Mouse (Mus musculus): ENCODE data around the gene Gnpat. TPM values are rescaled to one million over a fixed set of nuclear protein-coding genes. Genes with fewer than 3 reads are reported as not detected.

Gene Gnpat
- polyA plus RNA-seq (2015; fragmentation: Nextera tagmentation; extraction: Ambion mirVana) = 50.7 and 59.1 TPM in 2 replicates

DNA sequence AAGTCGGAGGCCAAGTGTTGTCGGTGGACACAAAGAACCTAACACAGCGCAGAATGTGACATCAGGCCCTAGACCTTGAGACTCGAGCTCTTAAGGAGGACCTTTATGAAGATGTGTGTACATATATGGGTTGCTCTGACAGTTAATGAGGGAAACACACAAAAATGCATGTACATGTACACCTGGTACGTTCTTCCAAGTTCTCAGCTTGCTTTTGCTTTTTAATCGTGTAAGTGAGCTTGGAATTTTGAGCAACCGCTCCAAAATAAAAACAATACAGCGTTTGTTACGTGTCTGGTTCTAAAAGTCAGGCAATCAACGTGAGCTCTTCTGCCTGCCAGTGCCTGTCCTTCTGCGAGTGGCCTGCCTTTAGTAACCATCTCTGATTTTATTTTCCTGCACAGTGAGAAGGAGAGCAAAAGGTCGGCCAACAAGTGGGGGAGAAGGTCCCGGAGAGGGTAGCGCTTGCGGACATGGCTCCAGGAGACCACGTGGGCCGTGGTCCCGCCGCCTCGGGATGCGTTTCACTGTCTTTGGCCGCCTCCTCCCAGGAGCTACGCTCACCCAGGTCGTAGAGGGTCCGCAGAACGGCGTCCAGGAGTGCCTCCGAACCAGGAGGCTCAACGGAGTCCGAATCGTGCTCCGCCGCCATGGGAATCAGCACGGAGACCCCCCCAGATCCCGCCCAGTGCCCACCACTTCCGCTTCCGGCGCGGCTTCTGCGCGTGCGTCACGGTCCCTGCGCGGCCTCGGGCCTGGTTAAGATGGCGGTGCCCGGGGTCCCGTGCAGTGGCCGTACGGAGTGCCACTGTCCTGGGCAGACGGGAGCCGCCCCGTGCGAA, at the start of gene Gnpat, which contains the start of gene 2810004N23Rik:
Gene Gnpat, plus strand, starts transcription at position 713 of the 842 bp plus-strand sequence.
Gene 2810004N23Rik, minus strand, starts transcription at position 800 of the 842 bp plus-strand sequence.

DNA sequence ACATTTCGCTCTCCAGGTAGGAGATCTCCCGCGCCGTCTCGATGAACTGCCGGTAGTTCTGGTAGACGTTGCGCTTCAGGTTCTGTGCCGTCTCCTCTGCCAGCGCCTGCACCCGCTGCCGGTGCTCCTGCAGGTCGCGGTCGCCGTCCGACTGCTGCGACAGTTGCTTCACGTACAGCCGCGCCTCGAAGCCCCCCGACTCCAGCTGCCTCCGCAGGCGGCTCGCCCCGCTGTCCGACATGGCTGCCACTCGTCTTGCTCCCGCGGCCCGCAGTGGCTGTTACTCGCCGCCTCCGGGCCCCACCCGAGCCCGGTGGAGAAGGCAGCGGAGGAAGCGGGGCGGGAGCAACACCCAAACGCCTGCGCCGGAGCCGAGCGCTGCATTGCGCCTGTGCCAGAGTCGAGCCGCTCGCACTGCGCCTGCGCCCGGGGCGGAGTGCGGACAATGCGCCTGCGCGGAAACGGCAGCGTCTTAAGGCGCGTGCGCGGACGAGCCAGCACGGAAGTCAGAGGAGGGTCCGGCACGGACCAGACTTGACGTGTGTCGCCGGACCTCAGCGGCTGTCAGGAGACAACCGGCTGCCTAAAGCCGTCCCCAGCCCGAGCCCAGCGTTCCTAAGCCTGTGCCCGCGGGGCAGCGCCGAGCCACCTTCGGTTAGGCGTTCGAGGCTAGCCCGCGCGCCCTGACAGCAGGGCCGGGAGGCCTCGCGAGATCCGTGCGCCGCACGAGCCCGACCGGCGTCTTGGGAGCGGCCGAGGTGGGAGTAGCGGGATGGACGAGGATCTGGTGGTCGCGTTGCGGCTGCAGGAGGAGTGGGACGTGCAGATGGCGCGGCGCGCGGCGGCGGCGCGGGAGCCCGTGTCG, 34.8 kb downstream of the Gnpat start, which contains the start of the genes Exoc8 and Sprtn:
Gene Exoc8, minus strand, starts transcription at position 320 of the 865 bp plus-strand sequence.
Gene Sprtn, plus strand, starts transcription at position 501 of the 865 bp plus-strand sequence.

Other genes with a start within 250 kb of the Gnpat start
- 21.4 and 23.3 TPM in 2 replicates for gene 2310022B05Rik, start 199.7 kb upstream of the Gnpat start, polyA plus RNA-seq (2015; fragmentation: Nextera tagmentation; extraction: Ambion mirVana)
- 51.6 and 53.4 TPM in 2 replicates for gene Ttc13, start 141.1 kb upstream of the Gnpat start, polyA plus RNA-seq (2015; fragmentation: Nextera tagmentation; extraction: Ambion mirVana)
- 31.1 and 33.1 TPM in 2 replicates for gene Arv1, start 140.9 kb upstream of the Gnpat start, polyA plus RNA-seq (2015; fragmentation: Nextera tagmentation; extraction: Ambion mirVana)
- 1.1 and 2.5 TPM in 2 replicates for gene Fam89a, start 111.2 kb upstream of the Gnpat start, polyA plus RNA-seq (2015; fragmentation: Nextera tagmentation; extraction: Ambion mirVana)
- 22.3 and 26.6 TPM in 2 replicates for gene Trim67, start 69.9 kb upstream of the Gnpat start, polyA plus RNA-seq (2015; fragmentation: Nextera tagmentation; extraction: Ambion mirVana)
- gene 2810004N23Rik, start 87 bp downstream of the Gnpat start, polyA plus RNA-seq (2015; fragmentation: Nextera tagmentation; extraction: Ambion mirVana) = 15.2 and 17.1 TPM in 2 replicates
- 10.5 and 10.9 TPM in 2 replicates for gene Exoc8, start 34.7 kb downstream of the Gnpat start, polyA plus RNA-seq (2015; fragmentation: Nextera tagmentation; extraction: Ambion mirVana)
- gene Sprtn, start 34.9 kb downstream of the Gnpat start, polyA plus RNA-seq (2015; fragmentation: Nextera tagmentation; extraction: Ambion mirVana) = 4.9 and 5.3 TPM in 2 replicates
- 16.3 and 16.6 TPM in 2 replicates for gene Egln1, start 86.3 kb downstream of the Gnpat start, polyA plus RNA-seq (2015; fragmentation: Nextera tagmentation; extraction: Ambion mirVana)
- gene Tsnax, start 150.0 kb downstream of the Gnpat start, polyA plus RNA-seq (2015; fragmentation: Nextera tagmentation; extraction: Ambion mirVana) = 156 and 165 TPM in 2 replicates
- 2.2 and 2.6 TPM in 2 replicates for gene Disc1, start 191.2 kb downstream of the Gnpat start, polyA plus RNA-seq (2015; fragmentation: Nextera tagmentation; extraction: Ambion mirVana)